Mouse (Mus musculus): ENCODE results near the gene Rnf208.

Rnf208 gene

DNA sequence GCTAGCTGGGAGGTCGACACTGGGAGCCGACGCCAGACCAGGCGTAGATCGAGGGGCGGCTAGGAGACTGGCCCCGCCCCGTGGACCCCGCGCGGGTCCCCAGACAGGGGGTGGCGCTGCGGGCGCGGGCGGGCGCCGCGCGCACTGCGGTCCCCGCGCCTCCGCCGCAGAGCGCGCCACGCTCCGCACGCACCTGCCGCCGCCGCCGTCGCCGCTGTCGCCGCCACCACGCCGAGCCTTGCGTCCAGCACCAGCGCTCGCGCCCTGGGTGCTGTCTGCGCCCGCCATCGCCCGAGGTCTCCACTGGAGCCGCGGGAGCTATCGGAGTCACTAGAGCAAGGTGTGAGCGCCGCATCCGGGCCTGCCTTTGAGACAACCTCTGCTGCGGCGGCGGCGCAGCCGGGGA lies at the start of gene Rnf208, which contains the start of gene Cysrt1:
Gene Rnf208 (plus strand): TSS at position 155 of the 406 bp plus-strand sequence.
Gene Cysrt1 (minus strand): TSS at position 352 of the 406 bp plus-strand sequence.
- in situ Hi-C loops (cut with MboI): no loop called here

DNA sequence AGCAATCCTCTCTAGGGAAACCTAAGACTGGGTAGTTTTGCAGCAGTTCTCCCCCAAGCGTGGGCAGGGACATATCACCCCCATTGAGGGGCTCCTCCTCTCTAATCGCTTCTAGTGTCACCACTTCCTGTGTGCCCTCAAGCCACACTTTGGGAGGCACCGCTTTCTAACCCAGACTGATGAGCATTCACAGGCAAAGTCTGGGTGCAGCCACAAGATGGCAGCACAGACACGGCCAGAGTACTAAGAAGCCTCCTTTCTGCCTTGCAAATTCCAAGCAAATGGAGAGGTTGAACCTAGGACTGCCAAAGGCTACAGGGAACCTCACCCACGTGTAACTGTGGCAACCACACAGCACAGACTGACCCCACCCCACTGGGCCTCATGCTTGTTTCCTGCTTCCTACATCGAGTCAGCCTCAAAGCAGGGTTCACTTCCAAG lies 48.7 kb upstream of the Rnf208 start:
- in situ Hi-C loops (cut with MboI): no loop called here

DNA sequence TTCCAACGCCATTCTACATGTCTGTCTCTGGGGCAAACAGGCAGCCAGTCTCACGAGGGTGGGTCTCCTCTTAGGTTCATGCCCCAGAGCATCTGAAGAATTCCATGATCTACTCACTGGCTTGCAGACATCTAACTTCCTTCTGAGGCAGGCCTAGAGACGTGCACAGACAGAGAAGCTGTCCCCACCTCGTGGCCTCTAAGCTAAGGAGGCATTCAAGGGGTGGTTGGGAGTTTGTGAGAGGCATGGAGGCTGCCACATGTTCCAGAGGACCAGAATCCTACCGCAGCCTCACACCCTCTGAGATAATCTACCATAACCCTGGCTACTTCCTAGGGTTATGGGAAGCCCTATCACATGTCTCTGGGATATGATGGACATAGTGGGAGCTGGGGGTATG lies 48.0 kb upstream of the Rnf208 start:
- in situ Hi-C loops (cut with MboI): no loop called here

DNA sequence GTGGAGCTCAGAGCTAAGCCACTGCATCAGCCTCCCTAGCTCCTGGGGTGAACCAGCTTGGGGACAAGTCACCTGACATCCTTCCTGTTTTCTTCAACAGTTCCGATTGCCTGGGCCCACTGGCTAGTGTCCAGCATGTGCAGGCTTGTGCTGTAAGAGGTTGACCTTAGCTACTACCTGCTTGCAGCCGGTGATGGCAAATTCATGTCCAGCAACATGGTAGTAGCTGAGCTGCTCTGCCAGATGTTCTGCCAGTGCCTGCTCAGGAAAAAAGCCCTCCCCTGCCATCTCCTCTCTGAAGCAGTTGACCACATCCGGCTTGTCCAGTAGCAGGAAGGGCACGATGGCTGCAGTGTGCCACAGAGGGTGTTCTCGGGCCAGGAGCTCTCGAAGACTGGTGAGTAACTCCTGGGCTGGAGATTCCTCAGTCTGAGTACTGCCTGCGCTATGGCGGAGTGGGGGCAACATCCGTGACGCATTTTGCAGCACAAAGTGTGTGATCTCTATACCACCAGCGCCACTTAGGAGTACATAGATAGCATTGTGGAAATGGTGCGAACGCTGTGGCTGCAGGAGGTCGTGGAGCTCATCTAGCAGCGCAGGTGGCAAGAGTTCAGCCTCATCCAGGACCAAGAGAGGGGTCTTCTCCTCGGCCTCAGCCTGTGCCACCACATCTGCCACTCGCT lies 47.4 kb upstream of the Rnf208 start:
- in situ Hi-C loops (cut with MboI): no loop called here

DNA sequence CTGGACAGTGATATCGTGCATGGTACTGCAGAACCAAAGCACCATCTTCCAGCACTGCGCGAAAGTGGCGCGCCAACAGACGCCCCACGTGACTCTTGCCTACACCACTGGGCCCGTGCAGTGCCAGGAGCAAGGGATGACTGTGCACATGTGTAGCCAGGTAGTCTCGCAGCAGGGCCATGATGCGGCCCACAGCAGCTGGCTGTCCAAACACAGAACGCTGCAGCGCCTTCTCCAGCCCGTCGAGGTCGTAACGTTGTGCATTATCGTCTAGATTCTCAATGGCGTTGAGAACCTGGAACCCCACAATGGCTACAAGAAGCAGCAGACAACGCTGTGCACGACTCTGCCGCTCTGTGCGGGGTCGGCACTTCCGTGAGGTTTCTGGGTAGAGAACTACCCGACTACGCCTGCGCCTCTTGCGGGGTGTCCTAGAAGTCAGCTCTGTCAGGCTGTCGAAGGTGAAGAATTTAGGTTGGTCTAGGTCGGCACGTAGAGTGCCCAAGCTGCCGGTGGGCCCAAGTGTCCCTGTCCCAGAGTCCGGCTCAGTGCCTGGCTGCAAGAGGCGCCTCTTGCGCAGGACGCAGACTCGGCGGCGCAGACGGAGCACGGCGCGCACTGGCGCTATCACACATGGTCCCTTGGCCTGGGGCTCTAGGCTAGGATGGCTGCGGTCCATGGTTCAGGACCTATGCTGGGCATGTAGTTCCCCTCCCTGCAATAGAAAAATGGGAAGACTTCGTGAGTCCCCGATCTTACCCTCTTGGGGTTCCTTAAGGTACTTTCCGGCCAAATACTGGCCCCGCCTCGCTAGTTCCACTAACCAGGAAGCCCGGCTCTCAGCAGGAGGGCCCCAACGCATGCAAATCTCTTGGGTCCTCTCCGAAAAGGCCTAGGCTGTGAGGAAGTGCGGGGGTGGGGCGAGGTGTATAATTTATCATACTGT lies 46.6 kb upstream of the Rnf208 start:
- in situ Hi-C loops (cut with MboI): no loop called here

DNA sequence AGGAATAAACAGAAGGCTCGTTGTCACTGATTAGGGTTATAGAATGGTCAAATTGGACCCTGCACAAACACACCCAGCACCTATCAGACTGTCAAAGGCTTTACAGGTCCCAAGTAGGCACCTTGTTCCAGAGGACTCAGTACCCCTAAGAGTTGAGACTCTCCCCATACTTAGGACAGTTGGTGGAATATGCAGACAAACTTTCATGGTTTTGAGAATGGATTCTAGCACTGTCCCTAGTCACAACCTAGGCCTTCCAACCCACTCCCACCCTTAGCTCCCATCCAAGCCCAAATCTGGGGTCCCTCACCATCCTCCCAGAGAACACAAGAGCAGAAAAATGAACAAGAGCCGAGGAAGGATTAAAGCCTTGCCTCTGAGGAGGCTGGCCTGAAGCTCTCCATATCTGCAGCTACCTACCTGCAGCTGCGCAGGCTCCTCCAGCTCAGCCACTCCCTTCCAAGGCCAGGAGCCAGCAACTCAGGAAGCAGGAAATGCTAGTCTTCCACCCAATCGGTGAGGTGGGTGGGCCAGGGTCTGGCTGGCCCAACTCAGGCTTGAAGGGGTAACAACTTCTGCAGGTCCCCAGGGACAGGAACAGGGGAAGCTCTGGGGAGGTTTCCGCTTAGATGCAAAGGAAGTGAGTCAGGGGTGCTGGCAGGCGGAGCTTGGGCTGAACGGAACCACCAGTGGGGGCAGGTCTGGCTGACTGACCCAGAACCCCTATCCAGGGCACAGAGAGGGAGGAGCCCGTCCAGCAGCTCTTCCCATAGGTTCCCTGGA lies 45.7 kb upstream of the Rnf208 start, which contains the start of gene Tor4a:
Gene Tor4a (minus strand): TSS at position 715 of the 783 bp plus-strand sequence.
- in situ Hi-C loops (cut with MboI): no loop called here

DNA sequence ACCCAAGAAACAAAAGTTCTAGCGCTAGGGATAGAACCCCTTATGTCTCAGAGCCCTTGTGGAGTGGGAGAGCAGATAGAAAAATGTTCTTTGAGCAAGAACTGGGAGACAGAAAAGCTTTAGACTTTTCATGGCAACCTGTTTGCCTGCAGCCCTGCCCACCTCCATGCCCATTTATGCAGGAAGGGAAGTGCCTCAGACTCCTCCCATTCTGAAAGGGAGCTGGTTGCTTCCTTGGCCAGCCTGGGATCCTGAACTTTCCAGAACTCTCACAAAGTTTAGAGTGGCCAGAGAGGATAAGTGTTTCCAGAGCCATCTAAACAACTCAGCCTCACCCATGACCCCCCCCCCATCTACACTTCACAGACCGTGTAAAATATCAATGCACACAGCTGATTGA lies 44.9 kb upstream of the Rnf208 start:
- in situ Hi-C loops (cut with MboI): no loop called here

DNA sequence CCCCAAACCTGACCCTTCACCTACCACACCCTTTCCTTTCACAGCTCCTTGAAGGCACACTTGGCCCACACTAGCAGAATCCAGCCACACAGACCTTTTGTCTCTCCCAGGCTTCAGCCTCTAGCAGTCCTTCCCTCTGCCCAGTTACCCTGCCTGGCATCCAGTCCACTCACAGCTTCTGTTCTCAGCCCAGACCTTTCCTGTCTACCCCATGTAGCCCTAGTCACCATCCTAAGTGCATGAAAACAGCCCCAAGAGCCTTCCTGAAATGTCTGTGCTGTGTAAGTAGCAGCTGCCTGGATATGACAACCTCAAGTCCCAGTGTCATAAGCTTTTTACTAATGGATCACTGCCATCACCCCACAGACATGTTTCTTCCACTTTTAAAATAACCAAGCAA lies 44.1 kb upstream of the Rnf208 start:
- in situ Hi-C loops (cut with MboI): no loop called here

DNA sequence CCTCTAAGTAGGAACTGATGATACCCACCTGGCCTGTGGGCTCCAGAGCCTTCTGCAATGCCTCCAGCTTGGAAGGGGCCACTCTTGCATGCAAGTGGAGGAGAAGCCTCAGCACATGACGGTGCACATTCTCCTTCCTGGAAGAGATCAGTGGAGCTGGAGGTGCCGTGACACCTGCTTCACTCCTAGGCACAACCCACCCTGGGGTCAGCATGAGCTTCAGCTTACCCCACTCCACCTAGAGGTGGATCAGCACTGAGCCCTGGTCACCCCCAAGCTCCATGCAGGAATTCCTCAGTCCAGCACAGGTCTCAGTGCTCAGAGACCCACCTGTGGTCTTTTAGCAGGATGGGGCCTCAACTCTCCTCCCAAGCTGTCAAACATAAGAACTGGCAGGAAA lies 41.4 kb upstream of the Rnf208 start:
- in situ Hi-C loops (cut with MboI): no loop called here

DNA sequence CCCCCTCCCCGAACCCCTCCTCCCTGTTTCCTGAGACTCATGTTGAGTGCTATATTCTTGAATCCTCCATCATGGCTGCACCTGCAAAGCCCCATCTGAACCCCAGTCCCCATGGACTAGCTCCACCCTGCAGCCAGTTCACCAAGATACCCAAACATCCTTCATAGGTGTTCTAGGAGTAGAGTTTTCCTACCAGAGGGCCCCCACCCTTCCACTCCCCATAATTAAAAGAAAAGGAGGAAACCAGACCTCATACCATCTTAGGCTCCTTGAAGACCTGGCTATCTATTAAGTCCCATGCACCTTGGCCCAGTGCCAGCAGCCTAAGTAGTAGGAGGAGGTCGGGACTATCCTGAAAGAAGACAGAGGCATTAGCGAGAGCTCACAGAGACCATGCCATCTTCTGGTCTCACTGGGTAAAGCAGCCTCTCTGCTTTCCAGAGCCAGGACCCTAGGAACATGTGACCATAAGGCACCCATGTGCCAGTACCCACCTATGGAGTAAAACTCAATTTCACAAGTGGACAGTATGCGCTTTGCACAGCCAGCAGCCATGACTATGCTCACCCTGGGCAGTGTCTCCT lies 38.3 kb upstream of the Rnf208 start:
- in situ Hi-C loops (cut with MboI): no loop called here

DNA sequence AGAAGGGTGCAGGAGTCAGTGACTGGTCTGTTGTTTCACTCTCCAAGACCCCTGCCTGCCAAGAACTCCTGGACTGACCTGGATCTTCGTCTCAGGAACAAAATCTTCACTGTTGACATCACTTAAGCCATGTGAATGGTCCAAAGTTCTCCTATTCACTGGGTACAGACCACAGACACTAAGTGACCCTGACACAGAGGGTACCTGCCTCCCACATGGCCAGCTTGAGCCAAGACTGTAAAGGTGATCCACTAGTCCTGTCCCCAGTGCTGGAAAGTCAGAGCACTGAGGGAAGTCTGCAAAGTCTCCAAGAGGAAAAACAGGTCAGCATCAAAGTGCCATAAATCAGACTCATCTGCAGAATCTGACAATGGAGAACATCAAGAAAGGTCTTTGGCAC lies 34.5 kb upstream of the Rnf208 start:
- in situ Hi-C loops (cut with MboI): no loop called here

DNA sequence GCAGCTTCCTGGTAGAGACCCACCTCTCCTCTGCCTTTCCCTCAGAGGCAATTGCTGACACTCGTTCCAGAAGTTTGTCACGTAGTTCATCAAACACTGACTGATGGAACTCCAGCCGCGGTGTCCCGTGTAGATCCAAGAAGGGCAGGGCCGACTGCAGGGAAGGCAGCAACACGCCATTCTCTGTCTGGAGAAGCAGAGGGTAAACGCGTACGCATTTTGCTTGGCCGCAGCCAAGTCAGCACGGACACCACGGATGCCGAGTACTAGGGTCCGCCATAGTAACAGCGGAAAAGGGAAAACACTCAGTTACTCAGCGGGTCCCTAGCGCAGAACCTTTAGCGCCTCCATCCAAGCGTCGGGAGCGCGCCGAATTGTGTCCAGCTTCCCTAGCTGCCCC lies 31.4 kb upstream of the Rnf208 start:
- in situ Hi-C loops (cut with MboI): no loop called here

DNA sequence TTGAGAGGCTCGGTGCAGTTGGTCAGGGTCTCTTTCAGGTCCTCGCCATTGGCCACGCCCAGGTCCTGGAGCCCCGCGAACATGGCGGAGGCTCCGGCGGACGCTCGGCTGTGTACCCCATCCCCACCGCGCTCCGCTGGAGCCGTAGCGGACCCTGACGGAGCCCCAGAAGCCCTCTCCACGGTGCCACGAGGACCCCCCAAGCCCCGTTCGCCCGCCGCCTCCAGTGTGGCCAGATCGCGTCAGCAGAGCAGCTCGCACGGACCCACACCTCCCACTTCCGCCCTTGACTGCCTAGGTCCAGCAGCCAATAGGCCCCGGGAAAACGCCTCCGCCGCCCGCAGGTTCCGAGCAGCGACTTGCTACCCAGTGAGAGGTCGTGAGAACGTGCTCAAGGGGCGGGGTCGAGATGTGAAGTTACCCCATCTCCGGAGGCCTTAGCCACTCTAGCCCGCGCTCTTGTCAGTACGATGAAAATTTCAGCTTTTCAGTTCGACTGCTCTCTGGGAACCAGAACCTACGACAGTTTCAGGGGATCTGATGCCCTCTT lies 30.9 kb upstream of the Rnf208 start, which contains the start of gene Nelfb:
Gene Nelfb (minus strand): TSS at position 369 of the 550 bp plus-strand sequence.
- in situ Hi-C loops (cut with MboI): no loop called here

DNA sequence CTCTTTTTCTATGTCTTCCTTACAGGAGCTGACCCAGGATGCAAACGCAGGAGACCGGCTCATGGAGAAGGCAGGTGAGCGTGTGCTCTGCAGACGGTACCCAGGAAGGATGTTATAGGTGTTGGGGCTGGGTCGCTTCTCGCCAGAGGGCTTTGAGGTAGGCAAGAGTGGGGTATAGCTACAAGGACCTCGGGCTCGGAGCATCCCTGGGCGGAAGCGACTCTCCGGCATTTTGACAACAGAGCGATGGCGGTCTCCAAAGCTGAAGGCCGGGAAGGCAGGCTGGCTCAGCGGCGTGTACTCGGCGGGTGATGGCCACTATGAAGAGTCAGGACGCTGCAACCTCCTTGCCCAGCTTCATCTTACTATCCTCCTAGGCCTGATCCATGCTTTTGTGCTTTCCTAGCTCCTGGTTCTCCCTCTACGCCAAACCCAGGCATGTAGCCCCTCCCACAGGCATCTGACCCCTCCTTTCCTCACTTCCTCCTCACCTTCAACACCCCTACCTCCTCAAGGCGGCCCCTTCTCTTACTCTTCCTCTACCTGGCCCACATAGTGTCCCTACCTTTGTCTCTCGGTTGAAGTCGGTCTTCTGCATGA lies 28.7 kb upstream of the Rnf208 start:
- in situ Hi-C loops (cut with MboI): no loop called here

DNA sequence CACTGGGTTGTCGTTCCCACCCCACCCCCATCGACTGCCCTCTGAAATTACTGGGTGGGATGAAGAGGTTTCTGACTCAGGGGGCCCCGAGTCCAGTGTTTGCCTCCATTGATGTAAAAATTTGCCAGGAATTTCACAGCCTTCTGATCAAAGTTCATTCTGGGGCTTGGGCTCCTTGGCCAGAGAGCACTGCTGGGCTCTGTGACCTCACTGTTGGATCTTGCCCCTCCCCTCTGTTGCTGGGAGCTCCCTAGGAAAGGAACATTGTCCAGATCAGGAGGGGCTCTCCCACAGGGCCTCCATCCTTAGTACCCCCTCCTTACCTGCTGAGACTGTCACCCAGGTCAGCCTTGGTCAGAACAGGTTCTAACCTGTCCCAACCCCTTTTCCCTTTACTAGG lies 27.6 kb upstream of the Rnf208 start, which contains the start of gene Stpg3:
Gene Stpg3 (minus strand): TSS at position 194 of the 400 bp plus-strand sequence.
- in situ Hi-C loops (cut with MboI): no loop called here

DNA sequence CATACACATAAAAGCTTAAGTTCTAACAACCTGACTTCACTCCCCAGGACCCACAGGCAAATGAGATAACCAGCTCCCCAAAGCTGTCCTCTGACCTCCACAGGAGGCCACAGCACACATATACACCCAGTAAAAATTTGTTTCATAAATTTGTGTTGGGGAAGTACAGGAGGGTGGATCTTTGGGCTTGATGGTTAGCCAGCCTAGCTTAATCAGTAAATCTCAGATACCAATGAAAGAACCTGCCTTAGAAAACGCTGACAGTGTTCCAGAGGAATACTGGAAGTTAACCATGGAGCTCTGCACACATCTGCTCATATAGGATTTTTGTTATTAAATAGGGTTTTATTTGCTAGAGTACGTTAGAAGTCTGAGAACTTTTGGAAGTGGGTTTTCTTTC lies 24.4 kb upstream of the Rnf208 start:
- in situ Hi-C loops (cut with MboI): no loop called here

DNA sequence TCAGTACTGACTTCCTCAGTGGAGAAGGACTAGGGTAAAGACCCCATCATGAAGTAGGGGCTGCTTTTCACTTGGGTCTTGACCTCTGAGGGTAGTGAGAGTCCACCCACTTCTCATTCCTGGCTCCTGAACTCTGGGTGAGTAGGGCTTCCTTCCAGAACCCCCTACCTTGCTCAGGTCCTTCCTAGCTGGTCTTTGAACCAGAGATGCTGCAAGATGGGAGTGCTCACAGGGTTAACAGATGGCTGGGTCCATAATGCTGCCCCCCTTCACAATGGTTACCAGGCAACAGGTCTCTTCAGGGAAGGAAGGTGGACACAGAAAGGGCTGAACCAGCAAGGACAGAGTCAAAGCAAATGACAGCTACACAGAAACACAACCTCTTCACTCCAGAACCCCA lies 23.6 kb upstream of the Rnf208 start, which contains the start of gene Fam166a:
Gene Fam166a (plus strand): TSS at position 301 of the 400 bp plus-strand sequence.
- in situ Hi-C loops (cut with MboI): no loop called here

DNA sequence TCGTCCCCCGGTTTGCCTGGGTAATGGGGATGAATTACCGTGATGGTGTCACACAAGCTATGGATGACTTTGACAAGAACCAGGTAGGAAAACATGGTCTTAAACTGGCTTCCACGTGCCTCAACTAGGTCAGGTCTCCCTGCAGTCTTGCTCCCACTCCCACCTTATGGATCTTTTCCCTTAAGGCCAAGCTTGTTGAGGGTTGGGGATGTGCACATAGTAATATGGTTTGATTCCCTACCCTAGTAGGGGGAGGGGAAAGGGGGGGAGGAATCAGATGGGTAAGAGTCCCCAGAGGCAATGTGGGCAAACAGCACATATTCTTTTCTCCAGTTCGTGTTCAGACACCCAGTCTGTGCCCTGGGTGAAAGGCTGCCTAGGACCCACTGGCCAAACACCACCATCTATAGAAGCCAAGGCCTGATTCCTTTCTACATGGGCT lies 20.7 kb upstream of the Rnf208 start:
- in situ Hi-C loops (cut with MboI): no loop called here

DNA sequence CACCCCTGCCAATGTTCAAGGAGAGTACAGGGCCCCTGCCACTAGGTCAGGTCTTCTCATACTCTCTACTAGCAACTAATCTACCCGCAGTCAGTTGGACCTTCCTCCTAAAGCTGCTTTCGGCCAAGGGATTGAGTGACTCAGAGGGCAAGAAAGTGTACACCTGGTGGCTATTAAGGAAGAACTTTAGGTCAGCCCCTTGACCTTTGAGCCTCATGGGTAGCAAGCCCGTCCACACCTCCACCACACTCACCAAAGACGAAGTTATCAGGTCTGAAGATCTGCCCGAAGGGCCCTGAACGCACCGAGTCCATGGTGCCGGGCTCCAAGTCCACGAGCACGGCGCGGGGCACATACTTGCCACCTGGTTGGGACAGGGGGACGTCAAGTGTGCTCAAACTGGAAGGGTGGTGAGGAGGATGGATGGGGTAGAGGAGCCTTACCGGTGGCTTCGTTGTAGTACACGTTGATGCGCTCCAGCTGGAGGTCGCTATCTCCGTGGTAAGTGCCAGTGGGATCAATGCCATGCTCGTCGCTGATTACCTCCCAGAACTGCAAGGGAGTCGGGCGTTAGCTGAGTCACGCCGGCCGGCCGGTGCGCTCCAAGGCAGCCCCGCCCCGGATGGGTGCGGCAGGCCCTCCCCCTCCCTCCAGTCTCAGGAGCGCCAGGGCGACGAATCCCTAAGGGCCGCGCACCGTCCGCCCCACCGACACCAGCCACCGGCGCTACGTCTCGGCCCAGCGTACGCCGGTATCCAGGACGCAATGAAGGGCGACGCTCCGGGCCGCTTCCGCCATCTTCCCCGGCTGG lies 18.2 kb upstream of the Rnf208 start:
- in situ Hi-C loops (cut with MboI): no loop called here

DNA sequence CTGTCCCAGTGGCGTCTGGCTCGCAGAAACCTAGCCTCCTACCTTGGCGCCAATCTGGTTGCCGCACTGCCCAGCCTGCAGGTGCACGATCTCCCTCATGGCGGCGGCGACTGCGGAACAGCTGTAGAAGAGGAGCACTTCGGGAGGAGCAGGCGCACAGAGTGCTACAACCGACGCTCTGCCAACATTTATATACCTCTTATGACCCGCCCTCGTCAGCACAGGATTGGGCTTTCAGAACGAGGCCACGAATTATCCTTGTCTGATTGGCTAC lies 17.6 kb upstream of the Rnf208 start, which contains the start of gene Tubb4b:
Gene Tubb4b (minus strand): TSS at position 211 of the 274 bp plus-strand sequence.
- in situ Hi-C loops (cut with MboI): no loop called here
